Mouse (Mus musculus) lung, postnatal 25 days (tissue): Measurements from ENCODE around the gene Pde12.
"Not testable (repeated sequence)": the region's sequence is repeated elsewhere in the genome, so short reads cannot be mapped to it uniquely, and the experiment has no call there.

Experiments used
- DNase-seq: peaks from one replicate; pipeline ENCODE4 v3.0.0; 2022; ENCODE audit warnings: low spot score

Pde12 gene

GRCm38 (mm10) chr14:26669292-26670073 is at the start of gene Pde12:
TSS of gene Pde12 (minus strand) at chr14:26669883.
- DNase-seq = peak; percentile 88

- not testable (repeated sequence) for DNase-seq
These were observed 35.6 kb upstream of the Pde12 start for GRCm38 (mm10) chr14:26705246-26705645.

- DNase-seq = no peak
These were observed 28.2 kb upstream of the Pde12 start for GRCm38 (mm10) chr14:26697912-26698311.

GRCm38 (mm10) chr14:26692974-26693373 is 23.3 kb upstream of the Pde12 start, which contains the start of gene Dnah12:
TSS of gene Dnah12 (plus strand) at chr14:26693274.
- no peak for DNase-seq

GRCm38 (mm10) chr14:26691363-26691762 is 21.7 kb upstream of the Pde12 start:
- no peak for DNase-seq

- no peak for DNase-seq
These were observed 21.0 kb upstream of the Pde12 start for GRCm38 (mm10) chr14:26690727-26691126.

- no peak for DNase-seq
These were observed 6.1 kb upstream of the Pde12 start for GRCm38 (mm10) chr14:26675791-26676190.

GRCm38 (mm10) chr14:26675371-26675770 is 5.7 kb upstream of the Pde12 start:
- DNase-seq = no peak

- not testable (repeated sequence) for DNase-seq
These were observed 4.9 kb upstream of the Pde12 start for GRCm38 (mm10) chr14:26674476-26675169.

- not testable (repeated sequence) for DNase-seq
These were observed 2.4 kb upstream of the Pde12 start for GRCm38 (mm10) chr14:26671870-26672615.

- no peak for DNase-seq
These were observed 1.3 kb upstream of the Pde12 start for GRCm38 (mm10) chr14:26670964-26671363.

GRCm38 (mm10) chr14:26668371-26669291 is 1.1 kb downstream of the Pde12 start:
- peak; percentile 18 for DNase-seq

GRCm38 (mm10) chr14:26667991-26668370 is 1.7 kb downstream of the Pde12 start:
- no peak for DNase-seq

- DNase-seq = no peak
These were observed 5.8 kb downstream of the Pde12 start for GRCm38 (mm10) chr14:26663851-26664250.

GRCm38 (mm10) chr14:26662488-26662887 is 7.2 kb downstream of the Pde12 start:
- DNase-seq = no peak

GRCm38 (mm10) chr14:26662016-26662415 is 7.7 kb downstream of the Pde12 start:
- no peak for DNase-seq

GRCm38 (mm10) chr14:26660233-26660632 is 9.4 kb downstream of the Pde12 start:
- DNase-seq = no peak

GRCm38 (mm10) chr14:26658178-26658577 is 11.5 kb downstream of the Pde12 start:
- no peak for DNase-seq

- no peak for DNase-seq
These were observed 17.8 kb downstream of the Pde12 start for GRCm38 (mm10) chr14:26651901-26652300.

GRCm38 (mm10) chr14:26647811-26648210 is 21.9 kb downstream of the Pde12 start:
- no peak for DNase-seq

GRCm38 (mm10) chr14:26645989-26646650 is 23.6 kb downstream of the Pde12 start:
- DNase-seq = no peak
